In genomic region chr4:32536870-32537508, GRCm38 (mm10) we compare ENCODE assay signal across 9 mouse cellular contexts.
DNase-seq lines count a peak whose midpoint lies in the region; ATAC-seq lines count a peak whose summit lies in the region.
"Had no signal": no experiment of that assay in that cellular context is flagged by ENCODE, and none has a peak within 500 bp of the region (broad histone marks: within the 10 kb centered on the region; RNA-seq: fewer than 3 reads in every experiment).

No protein-coding gene starts in this region.

- H3K9me3 ChIP-seq in midbrain, embryonic 11.5 days (ENCODE audit: control insufficient read depth, low read length) = no peaks in the 10 kb centered on the region
- no peaks in the 10 kb centered on the region for H3K9me3 ChIP-seq in midbrain, embryonic 16.5 days (replicated peaks; ENCODE audit: control insufficient read depth, low read length, poor library complexity, severe bottlenecking)
- no peaks in the 10 kb centered on the region for H3K9me3 ChIP-seq in heart, embryonic 15.5 days (replicated peaks)
- no peaks in the 10 kb centered on the region for H3K9me3 ChIP-seq in stomach, embryonic 16.5 days (replicated peaks; ENCODE audit: control insufficient read depth, low read length)

- H3K36me3 ChIP-seq in midbrain, embryonic 11.5 days (ENCODE audit: control insufficient read depth, insufficient read depth, low read length) = no peaks in the 10 kb centered on the region
- H3K36me3 ChIP-seq in midbrain, embryonic 16.5 days (ENCODE audit: control insufficient read depth, insufficient read depth, low read length) = no peaks in the 10 kb centered on the region
- H3K36me3 ChIP-seq in heart, embryonic 15.5 days = no peaks in the 10 kb centered on the region
- H3K36me3 ChIP-seq in stomach, embryonic 16.5 days (ENCODE audit: control insufficient read depth, insufficient read depth, low read length) = no peaks in the 10 kb centered on the region

- WGBS in midbrain, embryonic 11.5 days = 76% methylated on average over 8 of the region's 8 CpGs
- 77% methylated on average over 8 of the region's 8 CpGs for WGBS in midbrain, embryonic 16.5 days
- WGBS in heart, embryonic 15.5 days = 53% methylated on average over 8 of the region's 8 CpGs
- 63% methylated on average over 8 of the region's 8 CpGs for WGBS in stomach, embryonic 16.5 days

- H3K4me1 ChIP-seq in midbrain, embryonic 11.5 days (ENCODE audit: control insufficient read depth, insufficient read depth, low read length) = peaks cover 17% of the 10 kb centered on the region
- H3K4me1 ChIP-seq in midbrain, embryonic 16.5 days (ENCODE audit: control insufficient read depth, insufficient read depth, low read length) = peaks cover 40% of the 10 kb centered on the region
- peaks cover 25% of the 10 kb centered on the region for H3K4me1 ChIP-seq in heart, embryonic 15.5 days (replicated peaks)
- H3K4me1 ChIP-seq in stomach, embryonic 16.5 days (ENCODE audit: control insufficient read depth, insufficient read depth, low read length) = peaks cover 22% of the 10 kb centered on the region

- H3K27ac ChIP-seq in midbrain, embryonic 11.5 days (ENCODE audit: low read depth, low read length) = no peak overlapping the region
- H3K27ac ChIP-seq in midbrain, embryonic 16.5 days (ENCODE audit: low read length) = no peak overlapping the region
- H3K27ac ChIP-seq in heart, embryonic 15.5 days = peak overlapping the region; percentile 5; the same call in 1 of the 2 replicates
- peak overlapping the region; percentile 69 for H3K27ac ChIP-seq in stomach, embryonic 16.5 days (ENCODE audit: low read length)

- H3K4me2 ChIP-seq in midbrain, embryonic 11.5 days = no peak overlapping the region
- H3K4me2 ChIP-seq in midbrain, embryonic 16.5 days (ENCODE audit: low read length) = no peak overlapping the region
- H3K4me2 ChIP-seq in heart, embryonic 15.5 days = no peak overlapping the region
- no peak overlapping the region for H3K4me2 ChIP-seq in stomach, embryonic 16.5 days (ENCODE audit: low read depth, low read length)

- peak; percentile 44 for DNase-seq in gastrocnemius, adult 18-20 months (ENCODE audit: low spot score)
- DNase-seq in gastrocnemius, postnatal 10 days = no peak
- peak; percentile 80 for DNase-seq in midbrain, embryonic 11.5 days (ENCODE audit: low spot score, missing footprints)
- no peak for DNase-seq in thymus, postnatal 0 days (ENCODE audit: low spot score)
- no peak for DNase-seq in urinary bladder, postnatal 4 days (ENCODE audit: low spot score in 2 of 2)

- no peaks in the 10 kb centered on the region for H3K27me3 ChIP-seq in midbrain, embryonic 11.5 days (ENCODE audit: control insufficient read depth, insufficient read depth, low read length)
- H3K27me3 ChIP-seq in midbrain, embryonic 16.5 days (ENCODE audit: control insufficient read depth, insufficient read depth, low read depth, low read length) = no peaks in the 10 kb centered on the region
- H3K27me3 ChIP-seq in heart, embryonic 15.5 days = no peaks in the 10 kb centered on the region
- H3K27me3 ChIP-seq in stomach, embryonic 16.5 days (ENCODE audit: control insufficient read depth, insufficient read depth, low read length) = no peaks in the 10 kb centered on the region
- H3K27me3 ChIP-seq: CH12.LX had no signal

- H3K9ac ChIP-seq in midbrain, embryonic 11.5 days (ENCODE audit: low read length) = no peak overlapping the region
- no peak overlapping the region for H3K9ac ChIP-seq in midbrain, embryonic 16.5 days (ENCODE audit: low read depth, low read length)
- H3K9ac ChIP-seq in heart, embryonic 15.5 days = no peak overlapping the region
- H3K9ac ChIP-seq in stomach, embryonic 16.5 days (ENCODE audit: low read length) = no peak overlapping the region

- ATAC-seq in midbrain, embryonic 11.5 days (ENCODE audit: low FRiP score) = no peak
- no peak for ATAC-seq in midbrain, embryonic 16.5 days
- peak; percentile 32; the same call in 1 of the 2 replicates for ATAC-seq in heart, embryonic 15.5 days (replicated peaks; ENCODE audit: insufficient number of reproducible peaks, insufficient read depth, low FRiP score, low read depth)
- peak; percentile 42; the same call in 1 of the 2 replicates for ATAC-seq in stomach, embryonic 16.5 days (ENCODE audit: insufficient read depth, low FRiP score)

- no peak overlapping the region for H3K4me3 ChIP-seq in midbrain, embryonic 11.5 days (ENCODE audit: low read depth, low read length)
- no peak overlapping the region for H3K4me3 ChIP-seq in midbrain, embryonic 16.5 days (ENCODE audit: low read depth, low read length)
- no peak overlapping the region for H3K4me3 ChIP-seq in heart, embryonic 15.5 days
- no peak overlapping the region for H3K4me3 ChIP-seq in stomach, embryonic 16.5 days (replicated peaks; ENCODE audit: low read length)

Comparison
In these comparisons a context has a peak if more than half of its experiments do, and no peak if none do; other contexts are left out.
1. DNase-seq: peak in gastrocnemius, adult 18-20 months (single experiment) and midbrain, embryonic 11.5 days (single experiment); none in gastrocnemius, postnatal 10 days (single experiment), thymus, postnatal 0 days (single experiment) and urinary bladder, postnatal 4 days (0 of 2).
2. ATAC-seq: peak in heart, embryonic 15.5 days (single experiment) and stomach, embryonic 16.5 days (single experiment); none in midbrain, embryonic 11.5 days (single experiment) and midbrain, embryonic 16.5 days (single experiment).
3. H3K27ac ChIP-seq: peak in heart, embryonic 15.5 days (single experiment) and stomach, embryonic 16.5 days (single experiment); none in midbrain, embryonic 11.5 days (single experiment) and midbrain, embryonic 16.5 days (single experiment).